Mouse (Mus musculus): ENCODE measurements around the gene Nxnl2. TPM values are rescaled to one million over a fixed set of nuclear protein-coding genes. Genes with fewer than 3 reads are reported as not detected.
"Not testable (repeated sequence)": the region's sequence is repeated elsewhere in the genome, so short reads cannot be mapped to it uniquely, and the experiment has no call there.

The Nxnl2 gene
- polyA plus RNA-seq, 1 experiment: not detected

DNA sequence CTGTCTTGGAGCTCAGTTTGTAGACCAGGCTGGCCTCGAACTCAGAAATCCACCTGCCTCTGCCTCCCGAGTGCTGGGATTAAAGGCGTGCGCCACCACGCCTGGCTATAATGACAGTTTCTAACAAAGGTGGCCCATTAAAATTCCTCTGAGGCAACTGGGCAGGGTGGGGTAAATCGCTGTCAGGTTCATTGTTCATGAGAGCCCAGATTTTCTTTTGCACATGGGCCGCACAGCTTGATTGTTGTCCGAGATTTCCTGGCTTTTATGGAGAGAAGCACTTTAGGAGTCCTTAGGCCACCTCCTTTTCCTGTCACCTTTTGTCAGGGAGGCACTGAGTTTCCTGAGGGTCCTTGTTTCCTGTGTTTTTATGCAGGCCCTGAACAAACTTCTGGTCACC, 32.6 kb downstream of the Nxnl2 start:
- Histone ChIP-seq H3K27ac (ENCODE audit: insufficient read depth, low read depth, low read length) (no peak overlapping the region), H3K4me3 (ENCODE audit: insufficient read depth, low read length) (no peak overlapping the region), H3K4me1 (ENCODE audit: control insufficient read depth, insufficient read depth, low read length) (no peaks in the 10 kb centered on the region)
- no peak for TF ChIP-seq POLR2A (IDR thresholded peaks at IDR 0.05; ENCODE audit: borderline replicate concordance, low read depth, low read length)
- TF ChIP-seq CTCF (IDR thresholded peaks at IDR 0.05; ENCODE audit: low read depth, low read length): no peak

DNA sequence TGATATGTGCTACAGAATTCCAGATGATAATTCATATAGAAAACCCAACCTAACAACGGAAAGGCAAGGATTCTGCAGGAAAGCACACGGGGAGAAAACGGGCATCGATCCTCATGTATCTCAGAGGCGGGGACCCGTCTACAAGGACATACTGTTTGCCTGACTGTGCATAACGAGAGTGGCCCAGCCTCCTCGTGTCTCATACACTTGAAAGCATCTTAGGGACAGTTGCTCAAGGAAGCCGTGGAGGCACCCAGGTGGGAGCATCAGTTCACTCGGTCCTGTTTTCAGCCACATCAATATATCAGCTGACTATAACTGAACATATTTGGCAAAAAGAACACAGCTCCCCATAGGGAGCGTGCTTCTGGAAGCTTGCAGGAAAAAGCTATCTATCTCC, 33.3 kb downstream of the Nxnl2 start:
- not testable (repeated sequence) for H3K4me3 ChIP-seq (ENCODE audit: insufficient read depth, low read length); H3K27ac ChIP-seq (ENCODE audit: insufficient read depth, low read depth, low read length); H3K4me1 ChIP-seq (ENCODE audit: control insufficient read depth, insufficient read depth, low read length)

DNA sequence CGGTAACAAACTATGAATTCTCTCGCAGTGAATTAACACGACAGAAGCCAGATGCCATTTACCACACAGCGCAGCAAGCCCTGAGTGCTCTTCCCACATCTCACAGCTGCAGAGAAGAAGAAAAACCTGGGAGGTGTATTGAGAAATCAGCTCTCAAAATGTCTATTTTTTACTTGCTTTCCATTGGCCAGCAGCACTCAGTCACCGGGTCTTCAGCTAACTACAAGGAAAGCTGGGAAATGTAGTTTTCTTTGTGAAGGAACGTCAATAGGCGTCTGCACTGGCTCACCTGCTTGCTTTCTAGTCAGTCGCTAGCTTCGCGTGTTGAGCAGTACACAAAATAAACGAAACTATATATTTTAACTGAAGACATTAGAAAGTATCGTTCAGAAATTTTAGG, 37.1 kb downstream of the Nxnl2 start:
- no peak for TF ChIP-seq CTCF (IDR thresholded peaks at IDR 0.05; ENCODE audit: low read depth, low read length)
- no peak for TF ChIP-seq POLR2A (IDR thresholded peaks at IDR 0.05; ENCODE audit: borderline replicate concordance, low read depth, low read length)

DNA sequence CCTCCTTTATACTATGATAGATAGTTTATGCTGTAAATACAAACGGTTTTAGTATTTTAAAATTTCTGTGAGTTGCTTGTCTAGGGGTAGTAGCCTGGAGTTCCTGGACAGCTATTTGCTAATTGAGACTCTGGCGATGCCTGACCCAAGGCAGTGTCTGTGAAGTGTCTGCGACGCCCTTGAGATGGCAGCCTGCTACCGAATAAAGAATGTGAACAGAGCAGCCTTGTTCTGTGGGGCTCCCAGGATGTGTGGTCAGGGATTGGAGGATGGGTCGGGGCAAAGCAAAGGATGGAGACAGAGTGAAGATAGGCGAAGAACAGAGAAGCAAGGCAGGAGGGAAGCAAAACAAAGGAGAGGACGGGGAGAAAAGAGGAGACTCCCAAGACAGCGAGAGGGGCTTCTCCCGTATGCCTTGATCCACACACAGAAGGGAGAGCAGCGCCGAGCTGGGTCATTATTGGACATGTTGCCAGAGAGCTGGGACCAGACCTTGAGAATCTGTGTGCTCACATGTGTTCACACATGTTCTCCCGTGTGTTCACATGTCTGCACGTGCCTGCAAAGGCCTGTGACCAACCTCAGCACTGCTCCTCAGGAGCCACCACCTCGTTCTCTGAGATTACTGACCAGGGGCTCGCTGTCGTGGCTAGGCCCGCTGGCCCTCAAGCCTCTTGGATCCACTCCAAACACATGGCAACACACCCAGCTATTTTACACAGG, 37.7 kb downstream of the Nxnl2 start:
- H3K27ac ChIP-seq (ENCODE audit: insufficient read depth, low read depth, low read length): no peak overlapping the region
- H3K4me1 ChIP-seq (ENCODE audit: control insufficient read depth, insufficient read depth, low read length): no peaks in the 10 kb centered on the region
- no peak overlapping the region for H3K4me3 ChIP-seq (ENCODE audit: insufficient read depth, low read length)
- TF ChIP-seq CTCF (IDR thresholded peaks at IDR 0.05; ENCODE audit: low read depth, low read length) (no peak), POLR2A (IDR thresholded peaks at IDR 0.05; ENCODE audit: borderline replicate concordance, low read depth, low read length) (no peak)

More for the DNA sequence above, 37.1 kb downstream of the Nxnl2 start:
- Histone ChIP-seq H3K27ac (ENCODE audit: insufficient read depth, low read depth, low read length) (no peak overlapping the region), H3K4me1 (ENCODE audit: control insufficient read depth, insufficient read depth, low read length) (no peaks in the 10 kb centered on the region), H3K4me3 (ENCODE audit: insufficient read depth, low read length) (no peak overlapping the region)

DNA sequence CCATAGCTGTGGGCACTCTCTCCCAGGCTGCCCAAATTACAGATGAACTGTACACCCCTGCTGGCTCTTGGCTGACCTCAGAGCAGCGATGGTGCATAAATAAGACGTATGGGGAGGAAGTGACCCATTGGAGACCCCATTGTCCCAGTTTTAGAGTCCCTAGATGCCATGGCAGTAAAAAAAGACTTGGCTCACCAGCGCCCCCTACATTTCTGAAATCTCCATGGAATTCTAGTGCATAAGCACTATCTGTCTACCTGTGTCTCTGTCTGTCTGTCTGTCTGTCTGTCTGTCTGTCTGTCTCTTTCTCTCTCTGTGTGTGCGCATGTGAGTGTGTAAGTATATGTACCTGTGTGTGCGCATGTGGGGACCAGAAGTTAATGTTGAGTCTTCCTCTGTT, 39.8 kb downstream of the Nxnl2 start:
- Histone ChIP-seq H3K27ac (ENCODE audit: insufficient read depth, low read depth, low read length) (no peak overlapping the region), H3K4me1 (ENCODE audit: control insufficient read depth, insufficient read depth, low read length) (no peaks in the 10 kb centered on the region), H3K4me3 (ENCODE audit: insufficient read depth, low read length) (no peak overlapping the region)
- TF ChIP-seq POLR2A (IDR thresholded peaks at IDR 0.05; ENCODE audit: borderline replicate concordance, low read depth, low read length) (no peak), CTCF (IDR thresholded peaks at IDR 0.05; ENCODE audit: low read depth, low read length) (peak; percentile 48; the same call in 1 of the 2 replicates)

DNA sequence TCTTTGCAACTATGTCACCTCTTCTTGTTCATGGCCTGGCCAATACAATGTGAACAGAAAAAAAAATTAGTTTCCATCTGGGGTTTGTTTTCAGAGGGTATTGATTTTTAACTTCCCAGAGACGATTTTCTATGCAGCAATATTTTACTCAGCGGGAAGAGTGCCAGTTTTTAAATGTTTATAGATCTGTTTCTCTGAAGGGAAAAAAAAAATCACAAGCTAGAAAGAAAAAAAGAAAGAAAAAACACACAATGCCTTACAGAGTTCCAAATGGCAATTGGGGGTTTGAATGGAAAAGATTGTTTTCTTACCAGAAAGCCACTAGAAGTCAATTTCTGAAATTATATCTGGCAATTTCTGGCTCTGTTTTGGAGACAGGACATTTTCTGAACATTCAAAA, 43.9 kb downstream of the Nxnl2 start:
- TF ChIP-seq CTCF (IDR thresholded peaks at IDR 0.05; ENCODE audit: low read depth, low read length) (no peak), POLR2A (IDR thresholded peaks at IDR 0.05; ENCODE audit: borderline replicate concordance, low read depth, low read length) (no peak)
- Histone ChIP-seq H3K4me1 (ENCODE audit: control insufficient read depth, insufficient read depth, low read length) (no peaks in the 10 kb centered on the region), H3K27ac (ENCODE audit: insufficient read depth, low read depth, low read length) (no peak overlapping the region), H3K4me3 (ENCODE audit: insufficient read depth, low read length) (no peak overlapping the region)

DNA sequence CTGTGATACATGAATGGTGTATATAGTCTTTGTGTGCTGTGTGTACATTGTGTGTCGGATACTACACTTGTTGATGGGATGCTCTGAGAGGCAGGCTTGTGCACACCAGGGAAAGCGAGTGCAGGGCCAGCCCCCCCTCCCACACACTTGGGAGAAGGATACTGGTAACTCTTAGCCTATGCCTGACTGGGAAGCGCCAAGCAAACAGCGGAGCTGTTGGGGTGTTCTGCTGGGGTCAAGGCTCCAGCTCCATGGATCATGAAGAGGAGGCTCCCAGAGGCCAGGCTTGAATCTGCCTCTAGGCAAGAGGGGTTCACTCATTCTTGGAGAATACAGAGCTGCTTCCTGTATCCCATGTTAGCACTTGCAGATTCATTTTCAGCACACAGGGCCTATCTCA, 50.1 kb downstream of the Nxnl2 start:
- no peak overlapping the region for H3K4me3 ChIP-seq (ENCODE audit: insufficient read depth, low read length)
- H3K4me1 ChIP-seq (ENCODE audit: control insufficient read depth, insufficient read depth, low read length): no peaks in the 10 kb centered on the region
- no peak for TF ChIP-seq POLR2A (IDR thresholded peaks at IDR 0.05; ENCODE audit: borderline replicate concordance, low read depth, low read length)
- no peak for TF ChIP-seq CTCF (IDR thresholded peaks at IDR 0.05; ENCODE audit: low read depth, low read length)
- H3K27ac ChIP-seq (ENCODE audit: insufficient read depth, low read depth, low read length): no peak overlapping the region

DNA sequence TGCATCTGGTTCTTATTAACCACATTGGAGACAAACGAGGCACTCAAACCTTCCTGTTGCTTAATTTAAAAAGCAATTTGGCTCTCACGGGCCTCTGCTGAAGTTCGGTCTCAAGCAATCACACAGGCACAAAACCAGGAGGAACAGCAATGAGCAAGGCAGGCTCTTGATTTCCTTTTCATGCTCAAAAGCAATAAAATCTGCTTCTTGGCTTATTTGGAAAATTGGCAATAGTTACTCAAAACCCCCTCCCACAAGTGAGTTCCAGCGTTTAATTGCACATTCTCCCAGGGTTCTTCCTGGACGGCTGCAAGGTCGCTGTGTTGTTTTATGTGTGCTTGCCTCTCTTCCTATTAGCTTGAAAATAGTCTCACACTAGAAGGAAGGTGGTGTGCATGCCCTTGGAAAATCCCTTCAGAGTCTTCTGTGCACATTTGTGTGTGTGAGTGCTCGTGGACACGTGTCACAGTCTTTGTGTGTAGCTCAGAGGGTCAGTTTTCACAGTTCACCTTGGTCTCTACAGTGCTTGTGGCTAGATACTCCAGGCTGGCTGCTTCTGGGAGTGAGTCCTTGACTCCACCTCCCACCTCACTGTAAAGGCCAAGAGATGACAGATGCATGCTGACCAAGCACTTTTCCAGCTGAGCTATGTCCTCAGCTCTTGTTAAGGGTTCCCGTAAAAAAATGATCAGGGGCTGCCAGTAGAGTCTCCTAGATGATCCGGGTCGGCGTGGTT, 50.8 kb downstream of the Nxnl2 start:
- no peak overlapping the region for H3K4me3 ChIP-seq (ENCODE audit: insufficient read depth, low read length)
- TF ChIP-seq POLR2A (IDR thresholded peaks at IDR 0.05; ENCODE audit: borderline replicate concordance, low read depth, low read length): no peak
- TF ChIP-seq CTCF (IDR thresholded peaks at IDR 0.05; ENCODE audit: low read depth, low read length): no peak
- no peak overlapping the region for H3K27ac ChIP-seq (ENCODE audit: insufficient read depth, low read depth, low read length)
- no peaks in the 10 kb centered on the region for H3K4me1 ChIP-seq (ENCODE audit: control insufficient read depth, insufficient read depth, low read length)

Other genes with a start within 250 kb of the Nxnl2 start
- gene Spin1, start 70.1 kb upstream of the Nxnl2 start, polyA plus RNA-seq (2012; ENCODE audit: insufficient read depth, insufficient read length, missing spikeins): 27.8 and 29.0 TPM in 2 replicates
- gene S1pr3, start 237.6 kb downstream of the Nxnl2 start, polyA plus RNA-seq (2012; ENCODE audit: insufficient read depth, insufficient read length, missing spikeins): 0.29 TPM in 1 of 2 replicates, not detected in the other